Mouse (Mus musculus) thymus, postnatal 4 days (tissue): Measurements from ENCODE around the gene Dcakd.

ENCODE experiments used
- DNase-seq: peaks from one replicate; pipeline ENCODE4 v3.0.0; 2021

The Dcakd gene

GRCm38 (mm10) chr11:103028176-103028891, at the start of gene Dcakd, which contains the start of gene Nmt1:
Dcakd (minus strand) TSS chr11:103028333.
Nmt1 (plus strand) TSS chr11:103028190.
- peak; percentile 89 for DNase-seq

- DNase-seq: no peak
Observed at GRCm38 (mm10) chr11:103076581-103076980, 48.4 kb upstream of the Dcakd start.

- no peak for DNase-seq
Observed at GRCm38 (mm10) chr11:103076010-103076409, 47.9 kb upstream of the Dcakd start.

GRCm38 (mm10) chr11:103074796-103075323, 46.7 kb upstream of the Dcakd start:
- no peak for DNase-seq

- DNase-seq: no peak
Observed at GRCm38 (mm10) chr11:103074121-103074650, 46.1 kb upstream of the Dcakd start.

- no peak for DNase-seq
Observed at GRCm38 (mm10) chr11:103073671-103074070, 45.5 kb upstream of the Dcakd start.

- DNase-seq: no peak
Observed at GRCm38 (mm10) chr11:103070322-103070880, 42.3 kb upstream of the Dcakd start.

- DNase-seq: no peak
Observed at GRCm38 (mm10) chr11:103069731-103070130, 41.6 kb upstream of the Dcakd start.

- no peak for DNase-seq
Observed at GRCm38 (mm10) chr11:103068884-103069283, 40.8 kb upstream of the Dcakd start.

- no peak for DNase-seq
Observed at GRCm38 (mm10) chr11:103068272-103068671, 40.1 kb upstream of the Dcakd start.

- no peak for DNase-seq
Observed at GRCm38 (mm10) chr11:103067457-103068001, 39.4 kb upstream of the Dcakd start.

GRCm38 (mm10) chr11:103067051-103067361, 38.9 kb upstream of the Dcakd start:
- DNase-seq: no peak

GRCm38 (mm10) chr11:103066191-103067050, 38.3 kb upstream of the Dcakd start:
- no peak for DNase-seq

- DNase-seq: no peak
Observed at GRCm38 (mm10) chr11:103058499-103059085, 30.5 kb upstream of the Dcakd start.

- DNase-seq: no peak
Observed at GRCm38 (mm10) chr11:103056636-103057035, 28.5 kb upstream of the Dcakd start.

- peak; percentile 80 for DNase-seq
Observed at GRCm38 (mm10) chr11:103054798-103055197, 26.7 kb upstream of the Dcakd start.

GRCm38 (mm10) chr11:103053191-103054076, 25.3 kb upstream of the Dcakd start:
- no peak for DNase-seq

GRCm38 (mm10) chr11:103052078-103052477, 23.9 kb upstream of the Dcakd start:
- no peak for DNase-seq

GRCm38 (mm10) chr11:103051249-103051691, 23.1 kb upstream of the Dcakd start:
- no peak for DNase-seq

- DNase-seq: no peak
Observed at GRCm38 (mm10) chr11:103050153-103050552, 22.0 kb upstream of the Dcakd start.

GRCm38 (mm10) chr11:103049611-103050010, 21.5 kb upstream of the Dcakd start:
- no peak for DNase-seq
